Mouse (Mus musculus): ENCODE results near the gene Tra2b. TPM values are rescaled to one million over a fixed set of nuclear protein-coding genes. Genes with fewer than 3 reads are reported as not detected.
"Not testable (repeated sequence)": the region's sequence is repeated elsewhere in the genome, so short reads cannot be mapped to it uniquely, and the experiment has no call there.

Tra2b gene
- polyA plus RNA-seq, 1 experiment = 86.4 TPM

DNA sequence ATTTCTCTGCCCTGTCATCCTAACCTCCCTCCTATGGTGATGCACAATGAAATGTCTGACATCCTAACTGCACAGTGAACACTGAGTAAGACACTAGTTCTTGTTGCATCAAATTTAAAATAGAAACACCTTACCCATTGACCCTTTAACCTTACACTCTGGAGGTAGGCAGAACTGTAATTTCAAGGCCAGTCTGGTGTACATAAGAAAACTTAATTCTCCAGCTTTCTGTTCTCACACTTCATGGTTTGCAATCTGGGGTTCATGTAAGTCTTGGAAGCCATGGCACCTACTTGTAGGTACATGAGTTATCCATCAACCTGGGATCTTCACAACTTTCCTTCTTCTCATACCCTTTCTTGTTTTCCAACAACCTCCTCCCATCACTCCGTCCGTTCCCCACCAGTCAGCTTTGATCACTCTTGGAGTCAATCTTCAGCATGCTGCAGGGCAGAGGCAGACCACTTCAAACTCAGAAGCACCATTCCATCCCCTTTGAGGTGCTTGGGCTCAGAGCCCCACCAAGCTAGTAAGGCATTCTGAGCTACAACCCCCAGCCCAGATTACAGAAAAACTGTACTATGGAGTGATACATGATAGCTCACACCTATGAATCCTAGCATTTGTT, 23.5 kb downstream of the Tra2b start:
- no peak for DNase-seq (ENCODE audit: low spot score)

DNA sequence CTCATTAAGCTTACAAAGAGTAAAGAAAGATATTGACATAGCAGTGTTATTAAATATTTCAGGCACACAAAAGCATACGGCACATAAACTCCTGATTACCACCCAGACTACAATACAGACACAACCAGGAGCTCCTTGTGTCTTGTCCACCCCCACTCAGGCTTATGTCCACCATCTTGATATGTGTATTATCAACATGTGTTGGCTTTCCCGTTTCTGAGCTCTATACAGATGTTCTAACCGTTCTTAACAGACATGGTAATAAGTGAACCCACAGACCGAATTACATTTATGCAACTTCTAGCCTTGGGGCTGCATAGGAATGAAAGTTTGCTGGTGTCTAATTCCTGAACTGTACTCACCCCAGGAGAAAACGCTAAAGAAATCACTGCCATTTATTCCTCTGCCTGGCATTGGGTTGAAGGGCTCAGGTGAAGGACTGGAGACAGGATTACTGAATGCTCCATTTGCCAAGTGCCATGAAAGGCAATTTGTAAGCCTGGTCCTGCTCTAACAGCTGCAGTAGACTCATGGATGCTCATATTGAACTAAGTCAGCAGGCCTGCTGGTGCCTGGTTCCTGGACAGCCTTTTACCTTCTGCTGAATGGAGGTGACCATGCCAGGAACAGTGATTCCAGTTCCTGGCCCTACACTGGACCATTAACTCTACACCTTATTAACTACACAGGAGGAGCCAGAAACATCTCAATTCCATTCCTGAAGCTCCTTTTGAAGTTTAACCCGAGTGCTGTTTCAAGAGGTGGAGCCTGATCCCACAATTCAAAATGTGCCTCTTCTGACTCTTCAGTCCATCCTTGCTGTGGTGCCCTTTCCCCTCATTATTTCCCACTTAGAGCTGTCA, 24.2 kb downstream of the Tra2b start:
- no peak for DNase-seq (ENCODE audit: low spot score)

DNA sequence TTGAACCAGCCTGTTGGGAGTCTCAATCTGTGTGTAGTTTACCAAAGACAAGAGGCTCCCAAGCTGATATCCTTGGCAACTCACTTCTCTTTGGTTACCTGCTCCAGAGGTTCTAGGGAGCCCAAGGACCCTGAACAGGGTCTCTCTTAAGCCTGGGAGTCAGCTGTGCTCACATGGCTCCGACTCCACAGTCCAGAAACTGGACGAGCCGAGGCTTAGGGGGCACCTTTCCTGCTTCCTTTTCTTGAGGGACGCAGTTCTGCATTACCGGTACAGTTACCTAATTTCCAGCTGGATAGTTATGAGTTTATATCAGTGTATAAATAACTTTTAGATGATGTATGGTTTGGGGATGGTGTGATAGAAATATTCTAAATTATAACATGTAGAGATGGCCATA, 24.9 kb downstream of the Tra2b start:
- no peak for DNase-seq (ENCODE audit: low spot score)

DNA sequence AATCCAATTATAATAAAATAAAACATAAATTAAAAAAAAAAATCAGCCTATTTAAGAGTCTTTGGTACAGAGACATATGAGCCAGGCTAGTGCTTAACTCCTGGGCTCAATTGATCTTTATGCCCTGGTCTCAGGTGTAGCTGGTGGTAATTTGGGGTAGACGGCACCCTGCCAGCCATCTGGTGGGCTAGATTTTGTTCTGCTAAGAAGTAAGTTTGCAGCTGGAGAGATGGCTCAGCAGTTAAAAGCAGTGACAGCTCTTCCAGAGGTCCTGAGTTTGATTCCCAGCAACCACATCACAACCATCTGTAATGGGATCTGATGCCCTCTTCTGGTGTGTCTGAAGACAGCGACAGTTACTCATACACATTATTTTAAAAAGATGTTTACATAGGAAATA, 25.8 kb downstream of the Tra2b start:
- DNase-seq (ENCODE audit: low spot score) = no peak

DNA sequence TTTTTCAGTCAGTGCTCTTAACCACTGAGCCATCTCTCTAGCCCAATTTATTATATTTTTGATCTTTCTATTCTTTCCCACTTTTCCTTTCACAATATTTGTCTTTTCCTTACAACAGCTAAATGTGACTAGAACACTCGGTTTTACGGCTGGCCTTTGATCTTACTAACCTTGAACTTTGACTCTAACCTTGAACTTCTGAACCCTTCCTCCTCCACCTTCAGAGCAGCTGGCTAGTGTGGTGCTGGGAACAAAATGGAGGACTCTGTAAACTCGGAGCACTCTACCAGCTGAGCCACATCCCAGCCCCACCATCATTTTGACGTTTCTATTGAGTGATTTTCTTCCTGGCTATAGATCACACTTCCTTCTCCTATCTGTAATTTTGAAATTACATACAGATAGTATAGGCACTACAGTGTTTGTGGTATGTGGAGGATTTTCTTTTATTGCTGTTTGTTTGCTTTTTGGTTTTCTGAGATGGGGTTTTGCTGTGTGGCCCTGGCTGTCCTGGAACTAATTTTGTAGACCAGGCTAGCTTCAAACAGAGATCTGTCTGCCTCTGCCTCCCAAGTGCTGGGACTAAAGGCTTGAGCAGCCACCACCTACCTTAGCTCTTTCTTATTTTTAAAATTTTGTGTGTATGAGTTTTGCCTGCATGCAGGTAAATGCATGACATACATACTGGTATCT, 26.7 kb downstream of the Tra2b start:
- DNase-seq (ENCODE audit: low spot score) = no peak

DNA sequence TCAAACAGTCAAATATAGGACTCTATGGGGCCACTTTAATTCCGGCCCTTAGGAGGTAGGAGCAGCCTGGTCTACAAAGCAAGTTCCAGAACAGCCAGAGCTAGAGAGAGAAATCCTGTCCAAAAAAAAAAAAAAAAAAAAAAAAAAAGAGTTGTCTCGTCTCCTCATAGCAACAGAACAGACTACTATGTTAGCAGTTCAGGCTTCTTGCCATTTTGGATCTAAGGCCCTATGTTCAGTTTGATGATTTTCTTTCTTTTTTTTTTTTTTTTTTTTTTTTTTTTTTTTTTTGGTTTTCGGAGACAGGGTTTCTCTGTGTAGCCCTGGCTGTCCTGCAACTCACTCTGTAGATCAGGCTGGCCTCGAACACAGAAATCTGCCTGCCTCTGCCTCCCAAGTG, 27.4 kb downstream of the Tra2b start:
- DNase-seq (ENCODE audit: low spot score) = not testable (repeated sequence)

DNA sequence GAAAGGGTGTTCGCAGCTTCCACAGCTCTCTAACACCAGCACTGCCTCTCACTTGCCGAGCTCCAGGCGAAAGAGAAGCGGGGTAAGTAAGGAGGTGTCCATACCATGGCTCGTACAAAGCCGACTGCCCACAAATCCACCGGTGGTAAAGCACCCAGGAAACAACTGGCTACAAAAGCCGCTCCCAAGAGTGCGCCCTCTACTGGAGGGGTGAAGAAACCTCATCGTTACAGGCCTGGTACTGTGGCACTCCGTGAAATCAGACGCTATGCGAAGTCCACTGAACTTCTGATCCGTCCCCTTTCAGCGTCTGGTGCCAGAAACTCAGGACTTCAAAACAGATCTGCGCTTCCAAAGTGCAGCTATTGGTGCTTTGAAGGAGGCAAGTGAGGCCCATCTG, 29.0 kb downstream of the Tra2b start:
- DNase-seq (ENCODE audit: low spot score) = no peak

DNA sequence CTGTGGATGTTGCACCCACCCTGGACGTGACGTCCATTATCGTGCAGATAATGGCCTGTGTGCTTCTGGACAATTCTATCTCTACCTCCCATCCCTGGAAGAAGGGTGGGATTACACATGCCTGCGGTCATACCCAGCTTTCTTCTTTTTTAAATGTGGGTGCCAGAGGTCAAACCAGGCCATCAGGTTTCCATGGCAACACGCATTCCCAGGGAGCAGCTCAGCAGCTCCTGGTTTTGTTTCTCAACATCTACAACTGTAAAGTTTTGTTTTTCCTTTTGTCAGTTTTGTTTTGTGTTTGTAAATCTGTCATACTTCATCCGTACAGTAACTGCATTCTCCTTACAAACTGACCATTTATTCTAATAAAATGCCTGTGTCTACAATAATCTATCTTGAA, 31.3 kb downstream of the Tra2b start:
- no peak for DNase-seq (ENCODE audit: low spot score)

DNA sequence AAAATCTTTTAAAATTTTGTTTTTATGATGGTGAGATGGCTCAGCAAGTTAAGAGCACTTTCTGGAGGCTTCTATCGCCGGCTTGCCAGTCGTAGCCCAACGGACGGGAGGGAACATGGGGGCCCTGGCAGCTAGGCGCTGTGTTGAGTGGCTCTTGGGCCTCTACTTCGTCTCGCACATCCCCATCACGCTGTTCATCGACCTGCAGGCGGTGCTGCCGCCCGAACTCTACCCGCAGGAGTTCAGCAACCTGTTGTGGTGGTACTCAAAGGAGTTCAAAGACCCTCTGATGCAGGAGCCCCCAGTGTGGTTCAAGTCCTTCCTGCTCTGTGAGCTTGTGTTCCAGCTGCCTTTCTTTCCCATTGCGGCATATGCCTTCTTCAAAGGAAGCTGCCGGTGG, 35.5 kb downstream of the Tra2b start:
- DNase-seq (ENCODE audit: low spot score) = not testable (repeated sequence)

DNA sequence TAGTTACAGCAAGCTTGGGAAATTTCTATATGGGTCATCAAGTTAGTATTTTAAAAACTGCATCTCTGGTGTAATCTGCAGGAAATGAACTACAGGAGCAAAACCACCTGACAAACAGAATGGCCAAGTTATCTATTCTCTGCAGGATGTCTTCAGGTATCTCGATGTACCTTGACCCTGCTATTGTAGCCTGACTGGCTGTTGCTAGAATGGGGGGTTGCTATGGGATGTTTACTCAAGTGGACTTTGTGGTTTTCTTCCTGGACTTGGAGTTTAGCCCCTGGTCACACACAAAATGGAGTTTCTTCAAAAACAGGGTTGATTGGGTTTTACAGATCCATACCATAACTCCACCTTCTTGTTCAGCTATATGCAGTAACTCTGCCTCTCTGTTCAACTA, 62.3 kb downstream of the Tra2b start:
- DNase-seq (ENCODE audit: low spot score) = no peak

DNA sequence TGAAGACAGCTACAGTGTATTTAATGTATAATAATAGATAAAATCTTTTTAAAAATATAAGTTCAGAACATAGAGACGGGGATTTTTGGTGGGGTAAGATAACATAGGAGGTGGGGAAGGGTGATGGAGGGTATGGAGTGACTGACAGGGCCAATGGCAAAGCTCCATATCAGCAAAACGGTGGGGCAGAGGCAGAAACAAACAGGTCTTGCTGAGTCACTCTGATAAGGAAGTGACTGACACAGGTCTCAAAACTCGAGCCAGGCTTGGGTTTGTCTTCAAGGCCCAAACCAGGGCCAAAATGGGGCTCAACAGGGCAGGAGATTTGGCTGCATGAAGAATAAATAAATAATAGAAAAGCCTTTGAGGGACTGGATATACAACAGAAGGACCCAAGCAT, 63.9 kb downstream of the Tra2b start:
- no peak for DNase-seq (ENCODE audit: low spot score)

DNA sequence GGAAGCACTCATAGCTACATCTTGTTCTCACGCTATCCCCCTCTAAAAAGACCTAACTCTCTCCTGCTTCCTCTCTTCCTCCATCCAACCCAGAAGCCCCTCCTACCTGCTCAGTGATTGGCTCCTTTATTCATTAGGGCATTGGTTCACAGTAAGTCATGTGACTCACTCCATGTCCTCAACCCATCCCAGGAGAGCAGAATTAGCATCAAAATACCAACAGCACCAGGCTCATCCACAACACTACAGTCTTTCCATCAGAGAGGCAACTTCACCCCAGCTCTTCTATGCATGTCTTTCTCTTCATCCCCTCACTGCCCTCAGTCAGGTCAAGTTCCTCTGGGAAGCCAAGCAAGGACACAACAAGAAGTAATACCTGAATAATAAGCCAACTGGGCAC, 65.3 kb downstream of the Tra2b start:
- no peak for DNase-seq (ENCODE audit: low spot score)

Other genes starting within 250 kb of the Tra2b start
- gene Igf2bp2, start 102.7 kb downstream of the Tra2b start, polyA plus RNA-seq (2012; rRNA removed) = 2.6 and 5.1 TPM in 2 replicates
- gene Etv5, start 173.7 kb upstream of the Tra2b start, polyA plus RNA-seq (2012; rRNA removed) = 14.8 and 15.9 TPM in 2 replicates